Mouse (Mus musculus) heart, embryonic 16.5 days (tissue): ENCODE measurements at regions not wholly inside any gene's neighbourhood (a gene's known extent, or its start where the extent isn't known, plus 50 kb on each side); places are given as distances from the start of the nearest gene placed in this dataset.

Source experiments
- ATAC-seq: fragments of 200-750 bp; cut with Nextera tagmentation; replicated peaks from 2 replicates; pipeline ENCODE4 v1.8.0; 2017; ENCODE audit warnings: moderate number of reproducible peaks; ENCODE audit not compliant: insufficient read depth, low FRiP score; ENCODE audit errors: extremely low read depth
- H3K27ac ChIP-seq: fragments of 300-500 bp; sonication (generic); 2 replicates; pipeline ENCODE4 v1.5.1; 2014; ENCODE audit warnings: mild to moderate bottlenecking, low read length, control low read depth, moderate library complexity
- H3K27me3 ChIP-seq: fragments of 300-500 bp; sonication (generic); 2 replicates; pipeline ENCODE4 v1.6.1; 2014; ENCODE audit warnings: low read length, mixed read lengths; ENCODE audit not compliant: control insufficient read depth, insufficient read depth
- H3K36me3 ChIP-seq: fragments of 300-500 bp; sonication (generic); 2 replicates; pipeline ENCODE4 v1.6.1; 2014; ENCODE audit not compliant: control insufficient read depth, insufficient read depth
- H3K4me1 ChIP-seq: fragments of 300-500 bp; sonication (generic); 2 replicates; pipeline ENCODE4 v1.6.1; 2014; ENCODE audit warnings: low read length, mixed read lengths; ENCODE audit not compliant: control insufficient read depth, insufficient read depth
- H3K4me2 ChIP-seq: fragments of 300-500 bp; sonication (generic); 2 replicates; pipeline ENCODE4 v1.6.1; 2014; ENCODE audit warnings: low read depth, mild to moderate bottlenecking, control low read depth, low read length
- H3K4me3 ChIP-seq: fragments of 300-500 bp; sonication (generic); 2 replicates; pipeline ENCODE4 v1.5.1; 2014; ENCODE audit warnings: mild to moderate bottlenecking, control low read depth, low read length
- H3K9ac ChIP-seq: fragments of 300-500 bp; sonication (generic); 2 replicates; pipeline ENCODE4 v1.6.1; 2014; ENCODE audit warnings: low read length, control low read depth
- H3K9me3 ChIP-seq: fragments of 300-500 bp; sonication (generic); replicated peaks from 2 replicates; pipeline ENCODE4 v1.6.1; 2016; ENCODE audit warnings: low read length; ENCODE audit not compliant: control insufficient read depth
- WGBS: fragments of 180-500 bp; shearing (Covaris S2); extraction: QIAGEN DNeasy Blood & Tissue Kit; methylation state at CpG from one replicate; pipeline ENCODE4 v1.1.7; 2014; 5-methylcytosine and 5-hydroxymethylcytosine counted together

DNA sequence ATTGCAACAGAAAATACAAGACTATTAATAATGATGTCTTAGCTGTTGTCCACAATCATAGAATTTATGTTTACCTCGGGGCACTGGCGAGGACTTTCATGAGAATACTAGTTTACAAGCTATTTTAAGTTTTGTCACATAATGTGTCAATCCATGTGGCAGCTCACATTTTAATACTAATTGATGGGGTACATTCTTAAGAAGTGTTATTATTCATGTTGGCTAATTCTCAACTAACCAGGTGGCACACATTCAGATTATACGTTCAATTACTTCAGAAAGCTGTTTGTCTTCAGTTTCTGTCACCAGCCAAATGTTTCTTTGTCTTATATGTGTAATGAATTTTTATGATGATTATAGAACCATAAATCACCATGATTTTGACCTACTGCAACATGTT lies 870.2 kb upstream of the Celf2 start:
- Histone ChIP-seq H3K4me1 (no peaks in the 10 kb centered on the region), H3K9ac (no peak overlapping the region), H3K4me3 (no peak overlapping the region), H3K4me2 (no peak overlapping the region), H3K36me3 (no peaks in the 10 kb centered on the region), H3K9me3 (no peaks in the 10 kb centered on the region), H3K27ac (no peak overlapping the region), H3K27me3 (no peaks in the 10 kb centered on the region)
- 74% methylated on average over 3 of the region's 3 CpGs for WGBS
- ATAC-seq, result no peak

DNA sequence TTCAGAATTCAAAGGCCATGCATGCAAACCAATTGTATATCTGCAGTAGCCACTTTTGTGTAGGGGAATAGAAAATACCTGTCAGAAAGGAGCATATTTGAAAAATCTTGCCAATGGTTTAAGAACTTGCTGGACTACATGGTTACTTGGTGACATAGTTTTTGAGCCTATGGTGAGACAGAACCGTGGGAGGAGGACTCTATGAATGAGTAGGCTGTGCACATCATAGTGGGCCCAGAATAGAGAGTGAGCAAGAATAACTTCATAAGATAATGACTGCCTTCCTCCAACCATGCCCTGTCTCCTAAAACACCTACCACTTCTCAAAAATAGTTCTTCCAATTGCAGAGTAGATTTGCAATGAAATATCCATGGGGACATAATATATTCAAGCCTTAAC lies 838.5 kb upstream of the Celf2 start:
- H3K4me3 ChIP-seq, result no peak overlapping the region
- H3K27me3 ChIP-seq, result no peaks in the 10 kb centered on the region
- no peaks in the 10 kb centered on the region for H3K36me3 ChIP-seq
- no peaks in the 10 kb centered on the region for H3K4me1 ChIP-seq
- no peak overlapping the region for H3K9ac ChIP-seq
- no peak overlapping the region for H3K4me2 ChIP-seq
- H3K27ac ChIP-seq, result no peak overlapping the region
- no peaks in the 10 kb centered on the region for H3K9me3 ChIP-seq
- ATAC-seq, result no peak
- WGBS, result 63% methylated on average over 1 of the region's 1 CpGs

DNA sequence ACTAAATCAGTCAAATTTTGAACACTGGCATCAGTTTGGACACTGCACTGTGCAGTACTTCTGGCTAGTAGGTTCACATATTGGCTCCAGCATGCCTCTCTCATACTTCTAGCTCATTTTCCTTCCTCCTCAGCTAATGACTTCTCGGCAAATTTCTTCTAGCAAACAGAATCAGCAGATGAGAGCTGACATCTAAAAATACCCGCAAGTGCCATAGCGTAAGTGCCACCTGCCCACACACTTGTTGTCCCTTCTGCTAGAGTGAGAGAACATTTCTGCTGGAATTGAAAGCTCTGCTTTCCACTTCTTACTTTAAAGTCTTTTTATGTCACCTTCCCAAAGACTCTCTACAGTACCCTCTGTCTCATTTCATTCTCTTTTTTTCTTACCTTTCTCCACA lies 835.4 kb upstream of the Celf2 start:
- H3K9me3 ChIP-seq, result no peaks in the 10 kb centered on the region
- no peak for ATAC-seq
- H3K4me3 ChIP-seq, result no peak overlapping the region
- WGBS, result 43% methylated on average over 3 of the region's 3 CpGs
- no peak overlapping the region for H3K9ac ChIP-seq
- no peaks in the 10 kb centered on the region for H3K4me1 ChIP-seq
- no peak overlapping the region for H3K27ac ChIP-seq
- no peaks in the 10 kb centered on the region for H3K36me3 ChIP-seq
- no peak overlapping the region for H3K4me2 ChIP-seq
- H3K27me3 ChIP-seq, result no peaks in the 10 kb centered on the region

DNA sequence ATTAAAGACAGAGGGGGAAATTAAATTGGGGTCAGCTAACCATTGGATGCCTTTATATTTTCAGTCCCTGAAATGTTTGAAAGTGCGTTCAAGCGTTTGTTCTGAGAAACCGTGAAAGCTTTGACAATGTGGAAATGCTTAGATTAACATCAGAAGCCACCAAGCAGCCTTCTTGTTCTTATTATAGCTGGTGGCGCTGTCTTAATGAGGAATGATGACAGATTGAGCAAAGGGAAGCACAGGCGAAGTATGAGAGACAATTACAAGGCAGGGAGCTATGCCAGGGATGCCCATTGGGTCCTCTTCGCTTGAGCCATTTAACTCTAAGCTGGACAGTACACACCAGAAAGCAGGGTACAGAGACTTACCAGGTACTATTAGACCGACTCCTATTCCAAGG lies 828.9 kb upstream of the Celf2 start:
- WGBS, result 75% methylated on average over 7 of the region's 7 CpGs
- no peak for ATAC-seq

DNA sequence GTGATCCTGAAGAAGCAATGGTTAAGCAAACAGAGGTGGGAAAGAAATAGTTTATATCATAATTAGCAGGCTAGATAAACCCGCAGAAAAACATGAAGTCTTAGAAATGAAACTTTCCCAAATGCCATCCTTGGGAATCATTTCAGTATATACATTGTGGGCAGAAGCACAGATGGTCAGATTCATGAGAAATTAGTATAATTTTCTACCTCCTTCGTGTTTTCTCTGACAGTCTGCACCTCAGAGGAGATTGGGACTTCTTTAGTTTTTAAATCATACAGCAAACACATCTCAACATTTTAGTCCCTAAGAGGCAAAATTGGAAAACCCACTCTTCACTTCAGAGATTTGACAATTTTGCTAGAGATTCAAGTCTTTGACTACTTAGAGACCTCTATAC lies 786.6 kb upstream of the Celf2 start:
- no peak overlapping the region for H3K27ac ChIP-seq
- H3K4me3 ChIP-seq, result no peak overlapping the region
- no peak for ATAC-seq
- 55% methylated on average over 2 of the region's 2 CpGs for WGBS
- H3K27me3 ChIP-seq, result no peaks in the 10 kb centered on the region
- no peaks in the 10 kb centered on the region; the same call in 1 of the 2 replicates for H3K9me3 ChIP-seq
- H3K4me2 ChIP-seq, result no peak overlapping the region
- H3K4me1 ChIP-seq, result no peaks in the 10 kb centered on the region
- no peak overlapping the region for H3K9ac ChIP-seq
- no peaks in the 10 kb centered on the region for H3K36me3 ChIP-seq

More for the DNA sequence above, 828.9 kb upstream of the Celf2 start:
- Histone ChIP-seq H3K27ac (no peak overlapping the region), H3K27me3 (no peaks in the 10 kb centered on the region), H3K9ac (no peak overlapping the region), H3K4me1 (no peaks in the 10 kb centered on the region), H3K4me3 (no peak overlapping the region), H3K36me3 (no peaks in the 10 kb centered on the region), H3K9me3 (no peaks in the 10 kb centered on the region), H3K4me2 (no peak overlapping the region)

DNA sequence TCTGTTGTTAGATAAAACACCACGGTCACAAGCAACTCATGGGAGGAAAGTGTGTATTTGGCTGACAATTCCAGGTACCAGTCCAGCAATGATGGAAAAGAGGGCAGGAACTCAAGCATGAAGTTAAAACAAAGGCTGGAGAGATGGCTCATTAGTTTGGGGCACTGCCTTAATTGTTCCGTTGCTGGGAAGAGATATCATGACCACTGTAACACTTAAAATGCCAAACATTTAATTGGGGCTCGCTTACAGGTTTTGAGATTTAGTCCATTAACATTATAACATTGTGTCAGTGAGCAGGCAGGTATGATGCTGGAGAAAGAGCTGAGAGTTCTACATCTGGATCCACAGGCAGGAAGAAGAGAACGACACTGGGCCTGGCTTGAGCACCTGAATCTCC lies 782.0 kb upstream of the Celf2 start:
- H3K4me1 ChIP-seq, result no peaks in the 10 kb centered on the region
- WGBS, result 86% methylated on average over 4 of the region's 4 CpGs
- H3K9ac ChIP-seq, result no peak overlapping the region
- ATAC-seq, result no peak
- no peak overlapping the region for H3K27ac ChIP-seq
- no peak overlapping the region for H3K4me2 ChIP-seq
- H3K4me3 ChIP-seq, result no peak overlapping the region
- no peaks in the 10 kb centered on the region for H3K36me3 ChIP-seq
- no peaks in the 10 kb centered on the region for H3K27me3 ChIP-seq
- H3K9me3 ChIP-seq, result no peaks in the 10 kb centered on the region; the same call in 1 of the 2 replicates

DNA sequence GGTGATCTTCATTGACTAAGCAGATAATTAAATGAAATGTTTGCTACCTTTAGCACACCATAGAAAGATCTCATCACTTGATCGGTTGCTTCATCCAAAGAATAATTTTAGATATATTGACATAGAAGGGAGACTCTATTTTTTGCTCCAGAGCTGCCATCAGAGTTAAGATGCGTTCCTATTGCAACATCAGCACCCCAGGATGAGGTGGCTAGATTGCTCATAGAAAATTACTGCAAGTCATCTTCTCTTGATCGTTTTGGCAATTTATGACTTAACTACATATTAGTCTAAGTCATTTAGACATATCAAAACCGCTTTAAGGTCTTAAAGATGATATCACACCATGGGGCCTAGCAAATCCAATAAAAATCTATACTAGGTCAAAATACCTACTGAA lies 778.0 kb upstream of the Celf2 start:
- no peak overlapping the region for H3K4me2 ChIP-seq
- 75% methylated on average over 4 of the region's 4 CpGs for WGBS

DNA sequence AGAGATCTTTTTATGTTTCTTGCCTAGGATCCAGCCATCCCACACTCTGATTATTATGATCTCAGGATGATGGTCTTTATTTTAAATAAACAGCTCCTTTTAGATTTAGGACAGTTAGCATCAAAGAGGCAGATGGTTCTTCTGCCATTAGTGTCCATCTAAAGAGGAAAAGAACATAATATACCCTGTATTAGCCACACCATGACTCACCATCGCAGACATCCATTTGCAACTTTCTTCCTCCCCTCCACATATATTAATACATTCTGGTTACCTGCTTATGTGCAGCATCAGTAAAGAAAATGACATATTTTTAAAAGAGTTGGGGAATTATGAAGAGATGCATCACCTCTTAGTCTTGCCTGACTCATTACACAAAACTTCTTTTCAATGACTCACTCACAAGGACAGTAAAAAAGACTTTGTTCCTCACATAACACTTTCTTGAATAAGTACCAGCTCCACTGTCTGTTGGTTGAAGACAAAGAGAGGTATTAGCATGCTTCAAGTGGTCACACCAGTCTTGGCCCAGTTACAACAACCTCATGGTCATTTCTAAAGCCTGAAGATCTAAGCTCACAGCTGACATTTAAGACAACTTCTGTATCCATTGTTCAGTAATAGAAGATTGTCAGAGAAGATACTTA lies 766.9 kb upstream of the Celf2 start:
- Histone ChIP-seq H3K4me3 (no peak overlapping the region), H3K27me3 (no peaks in the 10 kb centered on the region), H3K9ac (no peak overlapping the region), H3K27ac (no peak overlapping the region), H3K9me3 (no peaks in the 10 kb centered on the region), H3K36me3 (no peaks in the 10 kb centered on the region), H3K4me1 (no peaks in the 10 kb centered on the region), H3K4me2 (no peak overlapping the region)
- no peak for ATAC-seq
- WGBS, result 76% methylated on average over 1 of the region's 1 CpGs

More for the DNA sequence above, 778.0 kb upstream of the Celf2 start:
- H3K27ac ChIP-seq, result no peak overlapping the region
- H3K4me1 ChIP-seq, result no peaks in the 10 kb centered on the region
- no peak overlapping the region for H3K4me3 ChIP-seq
- no peak overlapping the region for H3K9ac ChIP-seq
- no peaks in the 10 kb centered on the region for H3K36me3 ChIP-seq
- H3K27me3 ChIP-seq, result no peaks in the 10 kb centered on the region
- H3K9me3 ChIP-seq, result no peaks in the 10 kb centered on the region
- no peak for ATAC-seq
